Mouse (Mus musculus) hindbrain, postnatal 0 days (tissue): ENCODE measurements around the gene Ccdc163. TPM values are rescaled to one million over a fixed set of nuclear protein-coding genes. Genes with fewer than 3 reads are reported as not detected.

Experiments used
- ATAC-seq: fragments of 200-750 bp; cut with Nextera tagmentation; 2 replicates; pipeline ENCODE4 v1.8.0; 2017; ENCODE audit warnings: mild to moderate bottlenecking, moderate TSS enrichment, moderate library complexity
- DNase-seq: peaks from one replicate; pipeline ENCODE4 v3.0.0-alpha.2; 2015; ENCODE audit warnings: low spot score
- H3K27ac ChIP-seq: fragments of 300-500 bp; sonication (generic); 2 replicates; pipeline ENCODE4 v1.5.1; 2014; ENCODE audit warnings: mild to moderate bottlenecking
- H3K27me3 ChIP-seq: fragments of 300-500 bp; sonication (generic); 2 replicates; pipeline ENCODE4 v1.6.1; 2014; ENCODE audit warnings: low read length, mixed read lengths; ENCODE audit not compliant: insufficient read depth
- H3K36me3 ChIP-seq: fragments of 300-500 bp; sonication (generic); 2 replicates; pipeline ENCODE4 v1.6.1; 2014; ENCODE audit warnings: low read length, mixed read lengths; ENCODE audit not compliant: insufficient read depth
- H3K4me1 ChIP-seq: fragments of 300-500 bp; sonication (generic); 2 replicates; pipeline ENCODE4 v1.6.1; 2014; ENCODE audit warnings: antibody characterized with exemption, low read length, mixed read lengths; ENCODE audit not compliant: insufficient read depth
- H3K4me2 ChIP-seq: fragments of 300-500 bp; sonication (generic); 2 replicates; pipeline ENCODE4 v1.6.1; 2014; ENCODE audit warnings: low read depth, mild to moderate bottlenecking, low read length, moderate library complexity, mixed read lengths
- H3K4me3 ChIP-seq: fragments of 300-500 bp; sonication (generic); 2 replicates; pipeline ENCODE4 v1.5.1; 2014; ENCODE audit warnings: low read length
- H3K9ac ChIP-seq: fragments of 300-500 bp; sonication (generic); replicated peaks from 2 replicates; pipeline ENCODE4 v1.6.1; 2014; ENCODE audit warnings: mild to moderate bottlenecking, low read length, moderate library complexity, mixed read lengths
- H3K9me3 ChIP-seq: fragments of 300-500 bp; sonication (generic); 2 replicates; pipeline ENCODE4 v1.6.1; 2016; ENCODE audit warnings: low read length, mixed read lengths
- CTCF ChIP-seq: IDR thresholded peaks from 2 replicates; pipeline ENCODE4 v1.5.1; 2016; ENCODE audit warnings: antibody characterized with exemption, control low read depth, low read depth
- WGBS: fragments of 180-500 bp; shearing (Covaris S2); extraction: QIAGEN DNeasy Blood & Tissue Kit; methylation state at CpG from one replicate; pipeline ENCODE4 v1.1.7; 2014; 5-methylcytosine and 5-hydroxymethylcytosine counted together
- polyA plus RNA-seq: library from polyadenylated mRNA; unstranded; fragments of >200 nt; fragmentation: Nextera tagmentation; extraction: Ambion mirVana; gene quantifications from 2 replicates; pipeline ENCODE4 v1.2.1, GENCODE M21; 2015
- total RNA-seq: library from RNA; depleted of rRNA; stranded (reverse); fragments of >200 nt; gene quantifications from 2 replicates; pipeline ENCODE4 v1.2.3, GENCODE M21; 2014

Gene Ccdc163
- total and polyA plus RNA-seq, 2 experiments from 2014 or later, result 9.4 to 11.5 TPM

DNA sequence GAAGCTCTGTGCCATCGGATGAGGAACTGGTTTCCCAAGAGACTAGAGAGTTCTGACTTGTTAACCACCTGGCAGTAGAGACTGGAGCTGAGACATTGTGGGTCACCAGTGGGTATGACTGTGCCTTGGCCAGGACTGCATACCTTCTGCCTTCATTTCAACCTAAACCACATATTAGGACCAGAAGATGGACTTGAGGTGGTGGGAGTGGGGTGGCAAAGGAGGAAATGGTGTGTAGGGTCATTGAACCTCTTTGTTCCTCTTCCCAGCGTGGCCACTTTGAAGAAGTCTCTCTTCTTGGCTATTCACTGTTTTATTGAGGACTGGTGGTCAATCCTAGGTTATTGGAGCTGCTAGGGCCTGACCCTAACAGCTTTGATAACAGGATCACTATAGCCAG lies 73.1 kb downstream of the Ccdc163 start:
- 47% methylated on average over 2 of the region's 2 CpGs for WGBS
- no peaks in the 10 kb centered on the region for H3K4me1 ChIP-seq
- DNase-seq, result no peak
- no peak overlapping the region for H3K4me3 ChIP-seq
- TF ChIP-seq CTCF, result no peak
- no peaks in the 10 kb centered on the region for H3K27me3 ChIP-seq
- H3K27ac ChIP-seq, result no peak overlapping the region
- ATAC-seq, result no peak
- no peak overlapping the region for H3K4me2 ChIP-seq
- H3K36me3 ChIP-seq, result no peaks in the 10 kb centered on the region
- no peak overlapping the region for H3K9ac ChIP-seq
- H3K9me3 ChIP-seq, result no peaks in the 10 kb centered on the region

DNA sequence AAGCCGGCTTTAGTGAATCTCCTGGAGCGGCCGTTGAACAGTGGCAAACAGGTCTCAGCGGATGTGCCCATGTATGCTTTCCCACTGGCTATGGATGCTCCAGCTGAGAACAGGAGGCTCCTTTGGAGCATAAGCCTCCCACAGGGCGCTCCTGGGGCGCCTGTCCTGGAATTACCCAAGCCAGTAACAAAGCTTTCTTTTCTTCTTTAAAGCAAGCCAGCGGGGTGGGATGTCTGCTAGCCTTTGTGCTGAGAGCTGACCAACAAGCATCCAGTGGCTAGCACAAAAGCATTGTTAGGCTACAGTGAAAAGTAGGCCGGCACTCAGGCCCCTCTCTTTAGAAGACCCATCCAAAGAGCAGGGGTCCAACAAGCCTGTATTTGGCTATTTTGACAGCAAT lies 73.9 kb downstream of the Ccdc163 start:
- TF ChIP-seq CTCF, result no peak
- no peaks in the 10 kb centered on the region for H3K27me3 ChIP-seq
- H3K36me3 ChIP-seq, result no peaks in the 10 kb centered on the region
- H3K9ac ChIP-seq, result no peak overlapping the region
- no peaks in the 10 kb centered on the region for H3K9me3 ChIP-seq
- ATAC-seq, result no peak
- H3K4me3 ChIP-seq, result no peak overlapping the region
- no peak overlapping the region for H3K4me2 ChIP-seq
- H3K4me1 ChIP-seq, result no peaks in the 10 kb centered on the region
- WGBS, result 9% methylated on average over 8 of the region's 8 CpGs
- no peak overlapping the region for H3K27ac ChIP-seq
- DNase-seq, result no peak

DNA sequence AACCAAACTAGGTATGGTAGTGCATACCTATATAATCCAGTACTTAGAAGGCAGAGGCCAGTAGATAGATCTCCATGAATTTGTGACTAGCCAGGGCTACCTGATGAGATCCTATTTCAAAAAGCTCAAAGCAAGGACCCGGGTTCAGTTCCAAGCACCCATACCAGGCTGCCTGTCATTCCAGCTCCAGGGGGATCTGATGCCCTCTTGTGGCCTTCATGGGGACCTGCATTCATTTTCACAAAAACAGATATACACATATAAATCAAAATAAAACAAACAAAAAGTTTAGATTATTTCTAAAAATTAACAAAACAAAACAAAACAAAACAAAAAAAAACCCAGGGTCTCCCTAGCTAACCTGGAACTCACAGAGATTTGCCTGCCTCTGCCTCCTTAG lies 78.3 kb downstream of the Ccdc163 start:
- no peaks in the 10 kb centered on the region for H3K27me3 ChIP-seq
- no peak overlapping the region for H3K9ac ChIP-seq
- TF ChIP-seq CTCF, result 0 out of 2 replicates have a peak, but pooled peaks have one; percentile 12
- H3K4me3 ChIP-seq, result no peak overlapping the region
- no peak for ATAC-seq
- no peaks in the 10 kb centered on the region for H3K9me3 ChIP-seq
- H3K4me1 ChIP-seq, result no peaks in the 10 kb centered on the region
- H3K4me2 ChIP-seq, result no peak overlapping the region
- no peak for DNase-seq
- 100% methylated on average over 1 of the region's 1 CpGs for WGBS
- H3K27ac ChIP-seq, result no peak overlapping the region
- no peaks in the 10 kb centered on the region for H3K36me3 ChIP-seq

DNA sequence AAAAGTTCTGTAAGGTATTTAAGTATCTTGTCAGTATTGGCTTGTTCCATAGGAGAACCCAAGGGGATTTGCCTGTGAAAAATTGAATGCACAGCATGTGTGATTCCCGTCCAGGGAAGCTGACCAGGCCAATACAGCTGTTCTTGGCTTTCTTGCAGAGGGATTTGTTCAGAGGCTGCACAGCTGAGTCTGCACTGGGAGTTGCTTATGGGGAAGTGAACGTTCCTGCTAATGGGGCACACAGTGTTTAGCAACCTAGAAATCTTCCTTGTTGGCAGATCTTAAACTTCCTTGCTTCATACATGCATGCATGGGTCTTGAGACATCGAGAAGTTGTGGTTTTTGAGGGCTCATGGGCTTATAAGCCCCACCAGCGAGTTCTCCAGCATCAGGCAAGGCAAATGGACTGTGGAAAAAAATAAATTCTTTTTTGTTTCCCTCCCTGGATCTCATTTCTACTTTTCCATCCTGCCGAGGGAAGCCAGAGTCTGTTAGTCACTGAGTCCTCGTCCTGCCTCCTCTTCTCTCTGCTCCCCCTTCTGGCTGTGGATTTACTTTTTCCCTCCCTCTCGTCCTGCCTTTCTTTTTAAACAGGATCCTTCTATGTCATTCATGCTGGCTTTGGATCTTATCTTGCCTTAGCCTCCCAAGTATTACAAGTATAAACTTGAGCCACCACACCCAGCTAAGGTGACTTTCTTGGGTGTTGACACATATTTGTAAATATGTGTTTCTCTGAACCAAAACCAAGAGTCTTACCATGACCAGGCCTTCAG lies 79.9 kb downstream of the Ccdc163 start:
- TF ChIP-seq CTCF, result peak; percentile 33; the same call in 1 of the 2 replicates
- WGBS, result 38% methylated on average over 7 of the region's 7 CpGs
- ATAC-seq, result no peak

DNA sequence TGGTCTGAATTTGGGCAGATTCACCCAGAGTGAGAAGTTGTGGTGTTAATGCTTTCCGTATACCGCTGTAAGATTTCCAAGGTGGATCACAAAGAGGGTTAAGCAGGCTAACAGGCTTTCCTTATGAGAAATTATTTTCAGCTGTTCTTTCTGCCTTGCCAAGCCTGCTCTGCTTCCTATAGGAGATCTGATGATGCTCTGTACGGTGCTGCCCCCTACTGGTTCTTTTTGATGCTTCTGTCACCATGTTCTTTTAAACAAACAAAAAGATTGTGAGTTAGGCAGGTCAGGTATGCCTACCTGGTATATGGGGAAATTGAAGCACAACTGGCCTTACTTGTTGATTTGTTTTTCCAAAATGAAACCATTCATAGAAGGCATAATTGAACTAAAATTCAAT lies 80.6 kb downstream of the Ccdc163 start:
- H3K4me1 ChIP-seq, result no peaks in the 10 kb centered on the region
- WGBS, result 4% methylated on average over 3 of the region's 3 CpGs

More for the DNA sequence above, 79.9 kb downstream of the Ccdc163 start:
- no peaks in the 10 kb centered on the region for H3K27me3 ChIP-seq
- no peak for DNase-seq
- no peaks in the 10 kb centered on the region for H3K36me3 ChIP-seq
- no peak overlapping the region for H3K4me2 ChIP-seq
- H3K27ac ChIP-seq, result no peak overlapping the region
- H3K9me3 ChIP-seq, result no peaks in the 10 kb centered on the region
- H3K4me3 ChIP-seq, result no peak overlapping the region
- H3K4me1 ChIP-seq, result no peaks in the 10 kb centered on the region
- no peak overlapping the region for H3K9ac ChIP-seq

DNA sequence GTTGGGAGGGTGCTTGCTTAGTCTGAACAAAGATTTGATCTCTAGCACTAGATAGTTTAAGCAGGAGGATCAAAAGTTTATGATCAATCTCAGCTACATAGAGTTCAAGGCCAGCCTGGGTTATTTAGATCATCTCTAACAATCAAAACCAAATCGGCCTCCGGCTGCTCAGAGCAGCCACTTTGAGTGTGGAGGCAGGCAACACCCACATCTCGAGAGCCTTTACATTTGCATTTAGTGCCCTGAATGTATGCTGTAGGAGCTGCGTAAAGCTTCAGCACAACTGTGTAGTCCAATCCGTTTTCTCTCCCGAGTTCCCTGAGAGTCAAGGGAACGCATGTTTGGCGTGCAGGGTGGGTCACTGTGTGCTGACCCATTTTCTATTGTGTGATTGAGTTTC lies 84.1 kb downstream of the Ccdc163 start:
- WGBS, result 89% methylated on average over 8 of the region's 8 CpGs
- ATAC-seq, result no peak

More for the DNA sequence above, 80.6 kb downstream of the Ccdc163 start:
- Histone ChIP-seq H3K36me3 (no peaks in the 10 kb centered on the region), H3K27me3 (no peaks in the 10 kb centered on the region), H3K4me3 (no peak overlapping the region), H3K9ac (no peak overlapping the region), H3K4me2 (no peak overlapping the region), H3K9me3 (no peaks in the 10 kb centered on the region), H3K27ac (no peak overlapping the region)
- peak; percentile 86 for TF ChIP-seq CTCF
- DNase-seq, result peak; percentile 94
- peak; percentile 67 for ATAC-seq

DNA sequence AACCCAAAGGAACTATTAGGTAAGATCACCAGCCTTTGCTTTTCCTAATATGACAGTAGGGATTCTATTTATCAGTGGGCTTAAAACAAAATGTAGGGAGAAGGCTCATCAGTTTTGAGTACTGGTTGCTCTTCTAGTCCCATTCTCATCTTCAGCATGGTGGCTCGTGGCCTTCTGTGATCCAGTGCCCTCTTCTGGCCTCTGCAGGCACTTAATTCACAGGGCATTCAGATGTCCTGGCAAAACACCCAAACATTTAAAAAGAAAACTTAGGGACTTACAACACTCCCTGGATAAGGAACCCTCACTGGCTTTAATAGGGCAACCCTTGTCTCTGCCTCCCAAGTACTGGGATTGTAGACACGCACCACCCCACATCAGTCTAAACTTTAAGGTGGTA lies 86.0 kb downstream of the Ccdc163 start:
- TF ChIP-seq CTCF, result peak; percentile 30
- H3K9me3 ChIP-seq, result no peaks in the 10 kb centered on the region
- no peaks in the 10 kb centered on the region for H3K27me3 ChIP-seq
- H3K9ac ChIP-seq, result no peak overlapping the region
- ATAC-seq (no peak), DNase-seq (no peak)
- WGBS, result 72% methylated on average over 2 of the region's 2 CpGs
- no peaks in the 10 kb centered on the region for H3K36me3 ChIP-seq
- no peak overlapping the region for H3K4me2 ChIP-seq
- H3K4me1 ChIP-seq, result no peaks in the 10 kb centered on the region
- no peak overlapping the region for H3K4me3 ChIP-seq
- no peak overlapping the region for H3K27ac ChIP-seq

More for the DNA sequence above, 84.1 kb downstream of the Ccdc163 start:
- Histone ChIP-seq H3K9ac (no peak overlapping the region), H3K4me2 (no peak overlapping the region), H3K27me3 (no peaks in the 10 kb centered on the region), H3K36me3 (no peaks in the 10 kb centered on the region), H3K4me1 (no peaks in the 10 kb centered on the region), H3K4me3 (no peak overlapping the region), H3K9me3 (no peaks in the 10 kb centered on the region), H3K27ac (no peak overlapping the region)
- TF ChIP-seq CTCF, result no peak
- DNase-seq, result no peak
